Mouse (Mus musculus): ENCODE results near the gene Jam3. TPM values are rescaled to one million over a fixed set of nuclear protein-coding genes. Genes with fewer than 3 reads are reported as not detected.

Jam3 gene
- total and polyA plus RNA-seq, 3 experiments: 0.17 to 2.0 (median 0.72) TPM

- Histone ChIP-seq H3K27ac (ENCODE audit: insufficient read depth, low read depth) (no peak overlapping the region), H3K9me3 (replicated peaks; ENCODE audit: low read length) (peaks cover 12% of the 10 kb centered on the region), H3K27me3 (replicated peaks) (no peaks in the 10 kb centered on the region), H3K9ac (ENCODE audit: insufficient read depth, low read depth) (no peak overlapping the region), H3K36me3 (replicated peaks in 1 of 2; ENCODE audit: control insufficient read depth in 1 of 2, insufficient read depth in 1 of 2, low read length in 1 of 2) (peaks cover 0 to 15% of the 10 kb centered on the region in 2 experiments), H3K4me3 (replicated peaks in 1 of 3; ENCODE audit: low read depth in 2 of 3, low read length in 2 of 3, poor library complexity in 1 of 3) (no peak overlapping the region), H3K4me1 (ENCODE audit: control insufficient read depth in 1 of 2, insufficient read depth in 2 of 2) (peaks cover 3 to 10% of the 10 kb centered on the region in 2 experiments; a peak in 3 of 4 replicates), H3K79me2 (replicated peaks; ENCODE audit: control insufficient read depth, extremely low read depth, insufficient read depth, poor library complexity, severe bottlenecking) (no peaks in the 10 kb centered on the region), H3K4me2 (ENCODE audit: insufficient read depth, low read depth, poor library complexity, severe bottlenecking) (no peak overlapping the region)
- peak; percentile 27 for DNase-seq (ENCODE audit: extremely low read depth)
- in situ Hi-C loops (cut with MboI; ENCODE audit: low pct_ligation_motif_present, low pct_unique_long_range_greater_than_20kb, low sequenced_read_pairs) (no loop called here), dilution Hi-C loops (cut with MboI; ENCODE audit: extremely low pct_ligation_motif_present, extremely low pct_unique_long_range_greater_than_20kb, low sequenced_read_pairs) (no loop called here)
- no peak for TF ChIP-seq JUND (conservative IDR thresholded peaks at IDR 0.05; ENCODE audit: low read depth, low read length)
- TF ChIP-seq E2F4 (IDR thresholded peaks at IDR 0.05; ENCODE audit: insufficient replicate concordance, low read depth, low read length): no peak
- no peak for TF ChIP-seq SIN3A (IDR thresholded peaks at IDR 0.05; ENCODE audit: low read length)
- TF ChIP-seq USF1 (IDR thresholded peaks at IDR 0.05; ENCODE audit: low read depth, low read length): no peak
- TF ChIP-seq ELF1 (IDR thresholded peaks at IDR 0.05; ENCODE audit: low read depth, low read length): no peak
- no peak for TF ChIP-seq ZNF384 (IDR thresholded peaks at IDR 0.05; ENCODE audit: low read depth, low read length)
- peak; percentile 29; the same call in 1 of the 2 replicates for TF ChIP-seq IRF4 (IDR thresholded peaks at IDR 0.05; ENCODE audit: low read depth, low read length)
- no peak for TF ChIP-seq MYC (IDR thresholded peaks at IDR 0.05; ENCODE audit: low read depth, low read length)
- TF ChIP-seq NRF1 (IDR thresholded peaks at IDR 0.05; ENCODE audit: low read depth, low read length): no peak
- TF ChIP-seq NELFE (IDR thresholded peaks at IDR 0.05; ENCODE audit: low read depth, low read length): no peak
- no peak for TF ChIP-seq MAZ (IDR thresholded peaks at IDR 0.05; ENCODE audit: low read depth, low read length)
- TF ChIP-seq HCFC1 (IDR thresholded peaks at IDR 0.05; ENCODE audit: low read depth, low read length): no peak
- TF ChIP-seq CTCF (conservative IDR thresholded peaks at IDR 0.05 in 1 of 2, IDR thresholded peaks at IDR 0.05 in 1 of 2; ENCODE audit: low read depth in 2 of 2, low read length in 2 of 2): peak; percentile 37 to 71; a peak in 3 of 4 replicates
- TF ChIP-seq EP300 (IDR thresholded peaks at IDR 0.05; ENCODE audit: low read length): no peak
- TF ChIP-seq SMC3 (IDR thresholded peaks at IDR 0.05; ENCODE audit: low read depth, low read length): peak; percentile 56
- TF ChIP-seq RAD21 (IDR thresholded peaks at IDR 0.05; ENCODE audit: low read depth, low read length): peak; percentile 49
These were observed 49.1 kb downstream of the Jam3 start for GRCm38 (mm10) chr9:27106081-27106480.

GRCm38 (mm10) chr9:27101466-27101865 is 53.8 kb downstream of the Jam3 start:
- TF ChIP-seq IRF4 (IDR thresholded peaks at IDR 0.05; ENCODE audit: low read depth, low read length): no peak
- TF ChIP-seq MEF2A (IDR thresholded peaks at IDR 0.05; ENCODE audit: borderline replicate concordance, low read depth, low read length): no peak
- TF ChIP-seq HCFC1 (IDR thresholded peaks at IDR 0.05; ENCODE audit: low read depth, low read length): no peak
- Histone ChIP-seq H3K4me3 (replicated peaks in 1 of 3; ENCODE audit: low read depth in 2 of 3, low read length in 2 of 3, poor library complexity in 1 of 3) (no peak overlapping the region), H3K79me2 (replicated peaks; ENCODE audit: control insufficient read depth, extremely low read depth, insufficient read depth, poor library complexity, severe bottlenecking) (no peaks in the 10 kb centered on the region), H3K4me1 (ENCODE audit: control insufficient read depth in 1 of 2, insufficient read depth in 2 of 2) (no peaks in the 10 kb centered on the region), H3K9ac (ENCODE audit: insufficient read depth, low read depth) (no peak overlapping the region), H3K9me3 (replicated peaks; ENCODE audit: low read length) (no peaks in the 10 kb centered on the region), H3K27me3 (replicated peaks) (no peaks in the 10 kb centered on the region), H3K27ac (ENCODE audit: insufficient read depth, low read depth) (no peak overlapping the region), H3K4me2 (ENCODE audit: insufficient read depth, low read depth, poor library complexity, severe bottlenecking) (no peak overlapping the region), H3K36me3 (replicated peaks in 1 of 2; ENCODE audit: control insufficient read depth in 1 of 2, insufficient read depth in 1 of 2, low read length in 1 of 2) (peaks cover 12 to 55% of the 10 kb centered on the region in 2 experiments)
- dilution Hi-C loops (cut with MboI; ENCODE audit: extremely low pct_ligation_motif_present, extremely low pct_unique_long_range_greater_than_20kb, low sequenced_read_pairs): no loop called here
- in situ Hi-C loops (cut with MboI; ENCODE audit: low pct_ligation_motif_present, low pct_unique_long_range_greater_than_20kb, low sequenced_read_pairs): no loop called here
- DNase-seq (ENCODE audit: extremely low read depth): no peak

All from CH12.LX (cell line).